In the genomic region with DNA sequence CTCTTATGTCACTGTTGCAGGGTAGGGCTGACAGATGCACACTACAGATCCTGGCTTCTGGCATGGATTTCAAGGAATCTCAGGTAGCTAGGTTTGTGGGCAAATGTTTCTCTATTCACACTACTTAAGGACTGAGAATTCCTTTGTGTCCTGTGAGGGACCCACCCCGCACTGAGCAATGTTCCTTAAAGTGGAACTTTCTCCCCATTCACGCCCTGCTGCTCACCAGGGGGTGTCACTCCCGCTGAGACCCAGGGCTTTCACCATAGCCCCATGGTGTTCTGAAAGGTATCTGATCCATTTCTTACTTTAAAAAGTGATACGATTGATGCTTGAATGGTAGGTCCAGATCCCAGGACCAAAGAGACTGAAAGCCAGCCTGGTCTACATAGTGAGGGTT, we compare ENCODE assay signal across 9 mouse cellular contexts. TPM values are rescaled to one million over a fixed set of nuclear protein-coding genes. Genes with fewer than 3 reads are reported as not detected.
DNase-seq lines count a peak whose midpoint lies in the region; ATAC-seq lines count a peak whose summit lies in the region.
"Had no signal": no experiment of that assay in that cellular context is flagged by ENCODE, and none has a peak within 500 bp of the region (broad histone marks: within the 10 kb centered on the region; RNA-seq: fewer than 3 reads in every experiment).

No protein-coding gene starts in this region.

- H3K9ac ChIP-seq in kidney, embryonic 15.5 days: no peak overlapping the region
- no peak overlapping the region for H3K9ac ChIP-seq in forebrain, embryonic 16.5 days (replicated peaks; ENCODE audit: low read depth, low read length)
- H3K9ac ChIP-seq in midbrain, embryonic 13.5 days (replicated peaks): no peak overlapping the region

- H3K4me2 ChIP-seq in kidney, embryonic 15.5 days: peak overlapping the region; percentile 68
- H3K4me2 ChIP-seq in forebrain, embryonic 16.5 days (ENCODE audit: low read length): peak overlapping the region; percentile 87
- peak overlapping the region; percentile 74 for H3K4me2 ChIP-seq in midbrain, embryonic 13.5 days (replicated peaks)

- H3K27me3 ChIP-seq in kidney, embryonic 15.5 days: no peaks in the 10 kb centered on the region
- H3K27me3 ChIP-seq in forebrain, embryonic 16.5 days (replicated peaks; ENCODE audit: control insufficient read depth, insufficient read depth, low read length): no peaks in the 10 kb centered on the region
- 0 out of 2 replicates have a peak, but pooled peaks cover 7% of the 10 kb centered on the region for H3K27me3 ChIP-seq in midbrain, embryonic 13.5 days
- H3K27me3 ChIP-seq: Patski had no signal

- H3K9me3 ChIP-seq in kidney, embryonic 15.5 days (replicated peaks): no peaks in the 10 kb centered on the region
- H3K9me3 ChIP-seq in forebrain, embryonic 16.5 days (ENCODE audit: control insufficient read depth, low read length): no peaks in the 10 kb centered on the region
- no peaks in the 10 kb centered on the region for H3K9me3 ChIP-seq in midbrain, embryonic 13.5 days

- intact Hi-C loops in left cerebral cortex, postnatal 14 days (cut with DNase I): no loop called here

- no peak for ATAC-seq in kidney, embryonic 15.5 days (replicated peaks; ENCODE audit: low FRiP score)
- ATAC-seq in forebrain, embryonic 16.5 days: no peak; the same call in 1 of the 2 replicates
- ATAC-seq in midbrain, embryonic 13.5 days: no peak
- ATAC-seq in frontal cortex, adult (ENCODE audit: low TSS enrichment): no peak

- DNase-seq in kidney, adult 9 months: no peak
- DNase-seq in cerebellum, postnatal 14 days: peak; percentile 30 to 52
- DNase-seq in left cerebral cortex, postnatal 14 days (ENCODE audit: low spot score in 2 of 2): no peak
- DNase-seq in adrenal gland, postnatal 10 days: no peak

- peak overlapping the region; percentile 60; the same call in 1 of the 2 replicates for H3K4me3 ChIP-seq in kidney, embryonic 15.5 days (replicated peaks)
- H3K4me3 ChIP-seq in forebrain, embryonic 16.5 days (replicated peaks; ENCODE audit: low read length): no peak overlapping the region
- H3K4me3 ChIP-seq in midbrain, embryonic 13.5 days (replicated peaks): peak overlapping the region; percentile 68; the same call in 1 of the 2 replicates

- H3K27ac ChIP-seq in kidney, embryonic 15.5 days: no peak overlapping the region
- H3K27ac ChIP-seq in forebrain, embryonic 16.5 days (ENCODE audit: low read length): no peak overlapping the region
- no peak overlapping the region for H3K27ac ChIP-seq in midbrain, embryonic 13.5 days

- H3K36me3 ChIP-seq in kidney, embryonic 15.5 days: 0 out of 2 replicates have a peak, but pooled peaks cover 1% of the 10 kb centered on the region
- H3K36me3 ChIP-seq in forebrain, embryonic 16.5 days (ENCODE audit: control insufficient read depth, insufficient read depth): no peaks in the 10 kb centered on the region
- no peaks in the 10 kb centered on the region for H3K36me3 ChIP-seq in midbrain, embryonic 13.5 days

- WGBS in kidney, embryonic 15.5 days: 45% methylated on average over 4 of the region's 4 CpGs
- WGBS in forebrain, embryonic 16.5 days: 38% methylated on average over 4 of the region's 4 CpGs
- 38% methylated on average over 4 of the region's 4 CpGs for WGBS in midbrain, embryonic 13.5 days

- H3K4me1 ChIP-seq in kidney, embryonic 15.5 days: peaks cover 26% of the 10 kb centered on the region
- peaks cover 8% of the 10 kb centered on the region; the same call in 1 of the 2 replicates for H3K4me1 ChIP-seq in forebrain, embryonic 16.5 days (replicated peaks; ENCODE audit: control insufficient read depth, insufficient read depth, low read length)
- peaks cover 6% of the 10 kb centered on the region; the same call in 1 of the 2 replicates for H3K4me1 ChIP-seq in midbrain, embryonic 13.5 days (replicated peaks)

RNA-seq across cellular contexts. Expression of gene St5, which starts 0.7 kb away (rescaled TPM):
- 34.5 and 35.4 TPM in 2 replicates for polyA plus RNA-seq in kidney, embryonic 15.5 days (2015; fragmentation: Nextera tagmentation; extraction: Ambion mirVana)
- 10.9 and 14.4 TPM in 2 replicates for polyA plus RNA-seq in forebrain, embryonic 16.5 days (2015; fragmentation: Nextera tagmentation; extraction: Ambion mirVana)
- 18.8 and 21.7 TPM in 2 replicates for polyA plus RNA-seq in midbrain, embryonic 13.5 days (2015; fragmentation: Nextera tagmentation; extraction: Ambion mirVana)
- 10 to 100 TPM; 14.1 to 16.8 TPM for total RNA-seq in left cerebral cortex, postnatal 14 days (2021)
- 10 to 100 TPM; 48.2 to 55.3 TPM for total RNA-seq in adrenal gland, postnatal 10 days (2021)

RNA-seq across cellular contexts. Expression of gene Akip1, which starts 0.8 kb away (rescaled TPM):
- 27.2 and 31.3 TPM in 2 replicates for polyA plus RNA-seq in kidney, embryonic 15.5 days (2015; fragmentation: Nextera tagmentation; extraction: Ambion mirVana)
- 13.0 and 19.4 TPM in 2 replicates for polyA plus RNA-seq in forebrain, embryonic 16.5 days (2015; fragmentation: Nextera tagmentation; extraction: Ambion mirVana)
- 12.7 and 13.9 TPM in 2 replicates for polyA plus RNA-seq in midbrain, embryonic 13.5 days (2015; fragmentation: Nextera tagmentation; extraction: Ambion mirVana)
- 1 to 10 TPM; 3.9 to 4.5 TPM for total RNA-seq in left cerebral cortex, postnatal 14 days (2021)
- total RNA-seq in adrenal gland, postnatal 10 days (2021): 10 to 100 TPM; 36.8 to 38.5 TPM

RNA-seq across cellular contexts. Expression of gene BC051019, which starts 20.9 kb away (rescaled TPM):
- 0.19 TPM in 1 of 2 replicates, not detected in the other for polyA plus RNA-seq in kidney, embryonic 15.5 days (2015; fragmentation: Nextera tagmentation; extraction: Ambion mirVana)
- 0.16 and 0.48 TPM in 2 replicates for polyA plus RNA-seq in forebrain, embryonic 16.5 days (2015; fragmentation: Nextera tagmentation; extraction: Ambion mirVana)
- not detected in 2 replicates for polyA plus RNA-seq in midbrain, embryonic 13.5 days (2015; fragmentation: Nextera tagmentation; extraction: Ambion mirVana)
- not detected for total RNA-seq in left cerebral cortex, postnatal 14 days (2021)
- not detected for total RNA-seq in adrenal gland, postnatal 10 days (2021)

RNA-seq across cellular contexts. Expression of gene Ascl3, which starts 28.8 kb away (rescaled TPM):
- polyA plus RNA-seq in kidney, embryonic 15.5 days (2015; fragmentation: Nextera tagmentation; extraction: Ambion mirVana): 0.24 TPM in 1 of 2 replicates, not detected in the other
- not detected in 2 replicates for polyA plus RNA-seq in forebrain, embryonic 16.5 days (2015; fragmentation: Nextera tagmentation; extraction: Ambion mirVana)
- polyA plus RNA-seq in midbrain, embryonic 13.5 days (2015; fragmentation: Nextera tagmentation; extraction: Ambion mirVana): 0.40 TPM in 1 of 2 replicates, not detected in the other
- total RNA-seq in left cerebral cortex, postnatal 14 days (2021): not detected
- not detected for total RNA-seq in adrenal gland, postnatal 10 days (2021)

RNA-seq across cellular contexts. Expression of gene Tmem9b, which starts 50.0 kb away (rescaled TPM):
- polyA plus RNA-seq in kidney, embryonic 15.5 days (2015; fragmentation: Nextera tagmentation; extraction: Ambion mirVana): 52.0 and 55.4 TPM in 2 replicates
- 98.7 and 100 TPM in 2 replicates for polyA plus RNA-seq in forebrain, embryonic 16.5 days (2015; fragmentation: Nextera tagmentation; extraction: Ambion mirVana)
- 86.2 and 91.1 TPM in 2 replicates for polyA plus RNA-seq in midbrain, embryonic 13.5 days (2015; fragmentation: Nextera tagmentation; extraction: Ambion mirVana)
- total RNA-seq in left cerebral cortex, postnatal 14 days (2021): 10 to 100 TPM; 81.0 to 81.5 TPM
- 10 to 100 TPM; 36.3 to 36.7 TPM for total RNA-seq in adrenal gland, postnatal 10 days (2021)

Comparison
In these comparisons a context has a peak if more than half of its experiments do, and no peak if none do; other contexts are left out.
1. DNase-seq: peak in cerebellum, postnatal 14 days (2 of 2); none in kidney, adult 9 months (single experiment), left cerebral cortex, postnatal 14 days (0 of 2) and adrenal gland, postnatal 10 days (single experiment).
2. Peak in every context shown above with its lines, with median percentiles within 50 percentile points of each other: H3K4me2 ChIP-seq.